Mouse (Mus musculus) cerebellum, postnatal 25 days (tissue): ENCODE results near the gene Olfr1018.

Source experiments
- DNase-seq, 2 experiments: peaks; one replicate each; pipeline ENCODE4 v3.0.0; 2021; ENCODE audit warnings: mixed read lengths in 2 of 2

Olfr1018 gene

DNA sequence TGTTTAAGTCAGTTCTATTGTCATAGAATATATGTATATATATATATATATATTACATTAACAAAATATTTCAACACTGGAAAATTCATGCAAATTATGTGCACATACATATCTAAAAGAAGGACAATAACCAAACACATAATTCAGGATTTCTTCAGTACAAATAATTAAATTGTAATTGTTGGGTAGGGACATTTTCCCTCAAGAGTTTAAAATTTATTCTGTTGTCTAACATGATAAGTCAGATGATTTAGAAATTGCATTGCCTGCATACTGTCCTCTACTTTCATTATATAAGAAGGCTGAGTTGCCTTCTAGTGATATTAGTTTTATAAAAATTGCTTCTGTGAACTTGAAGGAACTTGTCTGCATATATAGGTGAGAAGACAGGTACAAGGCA, at the start of gene Olfr1018:
Gene Olfr1018 (plus strand): TSS at position 301 of the 400 bp plus-strand sequence.
- DNase-seq, result no peak

DNA sequence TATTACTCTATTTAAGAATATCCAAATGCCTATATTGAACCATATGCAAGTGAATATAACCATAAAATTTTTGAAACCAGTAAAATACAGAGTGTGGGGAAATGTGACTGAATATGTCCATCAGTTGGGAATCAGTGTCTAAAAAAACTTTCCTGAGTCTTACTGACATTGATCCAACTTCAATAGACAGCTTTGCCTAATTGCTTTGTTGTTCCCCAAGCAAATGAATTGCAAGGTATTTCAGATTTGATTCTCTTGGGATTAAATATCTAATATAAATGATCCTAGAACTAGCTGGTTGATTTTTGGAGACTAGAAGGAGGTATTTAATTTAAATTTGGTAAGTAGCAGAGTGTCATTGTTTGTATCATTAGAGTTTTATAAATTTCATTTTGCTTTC, 45.9 kb upstream of the Olfr1018 start, which contains the start of gene Olfr1014:
Gene Olfr1014 (plus strand): TSS at position 301 of the 400 bp plus-strand sequence.
- DNase-seq, result no peak

DNA sequence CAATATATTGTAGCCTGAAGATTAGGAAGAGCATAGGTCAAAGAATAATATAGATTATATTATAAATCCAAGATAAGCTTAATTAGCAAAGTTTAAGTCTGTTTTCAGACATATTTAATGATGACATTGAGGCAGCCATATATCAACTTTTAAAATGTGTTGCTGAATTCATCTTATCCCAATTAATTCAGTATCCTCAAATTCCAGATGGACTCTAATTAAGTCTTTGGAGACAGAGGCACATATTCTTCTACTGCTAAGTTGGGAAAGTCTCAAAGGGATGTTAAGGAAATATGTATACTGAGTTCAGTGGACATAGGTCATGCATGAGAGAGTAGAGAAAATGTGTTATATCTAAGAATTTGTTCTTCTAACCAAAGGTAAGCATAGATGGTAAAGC, 36.6 kb upstream of the Olfr1018 start, which contains the start of gene Olfr1015:
Gene Olfr1015 (plus strand): TSS at position 301 of the 400 bp plus-strand sequence.
- no peak for DNase-seq

DNA sequence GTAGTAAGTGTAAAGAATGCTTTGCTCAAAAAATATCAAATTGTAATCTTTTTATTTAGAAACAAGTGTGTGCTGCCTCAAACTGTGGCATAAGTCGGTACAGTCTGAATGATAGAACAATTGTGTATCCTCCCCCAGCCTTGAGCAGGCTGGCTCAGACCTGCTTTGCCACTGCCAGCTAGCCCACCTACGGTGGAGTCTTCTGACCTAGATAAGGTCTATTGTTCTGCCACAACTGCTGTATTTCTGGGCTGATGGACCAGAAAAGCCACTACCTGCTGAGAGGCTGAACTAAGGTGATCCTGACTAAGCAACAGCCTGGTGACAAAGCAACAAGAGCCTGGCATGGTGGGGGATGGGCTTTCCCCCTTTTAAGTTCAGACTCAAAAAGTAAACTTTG, 25.9 kb upstream of the Olfr1018 start:
- DNase-seq, result peak in 1 of 2 experiments; percentile 9

DNA sequence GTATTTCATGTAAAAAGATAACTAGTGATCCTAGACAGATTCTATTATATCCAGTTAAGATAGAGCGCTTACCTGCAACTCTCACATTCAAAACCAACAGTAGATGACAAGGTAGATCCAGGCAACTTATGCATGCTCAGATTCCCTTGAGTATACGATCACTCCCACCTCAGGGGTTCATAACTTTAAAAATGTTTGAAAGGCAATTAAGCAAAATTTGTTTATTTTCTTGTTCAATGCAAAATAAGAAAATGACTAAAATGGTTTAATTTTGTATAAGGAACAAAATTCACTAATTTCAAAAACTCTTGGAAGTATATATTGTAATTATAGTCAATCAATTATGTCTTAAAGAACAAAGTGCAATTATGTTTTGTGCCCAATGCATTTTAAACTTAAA, 15.8 kb upstream of the Olfr1018 start, which contains the start of gene Olfr1016:
Gene Olfr1016 (minus strand): TSS at position 101 of the 400 bp plus-strand sequence.
- DNase-seq, result no peak

DNA sequence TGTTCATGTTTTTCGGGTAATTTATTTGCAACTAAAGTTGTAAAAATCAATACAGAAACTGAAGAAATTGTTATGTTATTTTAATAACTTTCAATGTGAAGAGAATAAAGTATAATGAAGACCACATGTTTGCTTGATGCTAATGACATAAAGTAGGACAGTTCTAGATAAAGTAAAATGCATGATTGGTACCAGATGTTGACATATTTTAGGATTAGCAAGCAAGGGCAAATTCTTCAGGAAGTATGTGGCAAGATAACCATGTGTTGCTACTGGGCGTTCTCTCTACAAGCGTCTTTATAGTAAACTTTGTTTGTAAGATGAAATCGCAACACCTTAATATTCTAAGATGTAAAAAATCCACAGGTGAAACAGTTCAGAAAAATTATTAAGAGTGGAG, 13.8 kb upstream of the Olfr1018 start:
- DNase-seq, result no peak

DNA sequence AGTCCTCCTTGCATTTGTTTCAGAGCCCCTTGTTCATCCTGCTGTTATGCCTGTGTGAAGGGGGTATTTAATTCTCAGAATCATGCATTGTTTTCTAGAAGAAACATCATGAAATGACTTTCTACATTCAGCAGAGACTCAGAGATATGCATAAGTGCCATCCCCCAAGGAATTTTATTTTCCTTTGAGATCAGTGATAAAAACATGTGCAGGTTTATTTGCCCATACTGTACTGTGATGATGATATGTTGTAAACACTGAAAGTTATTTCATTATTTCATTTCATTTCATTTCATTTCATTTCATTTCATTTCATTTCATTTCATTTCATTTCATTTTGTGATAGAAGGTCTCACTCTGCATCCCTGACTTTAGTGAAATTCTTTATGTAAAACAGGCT, 27.1 kb downstream of the Olfr1018 start, which contains the start of gene Olfr1019:
Gene Olfr1019 (minus strand): TSS at position 101 of the 400 bp plus-strand sequence.
- no peak for DNase-seq

DNA sequence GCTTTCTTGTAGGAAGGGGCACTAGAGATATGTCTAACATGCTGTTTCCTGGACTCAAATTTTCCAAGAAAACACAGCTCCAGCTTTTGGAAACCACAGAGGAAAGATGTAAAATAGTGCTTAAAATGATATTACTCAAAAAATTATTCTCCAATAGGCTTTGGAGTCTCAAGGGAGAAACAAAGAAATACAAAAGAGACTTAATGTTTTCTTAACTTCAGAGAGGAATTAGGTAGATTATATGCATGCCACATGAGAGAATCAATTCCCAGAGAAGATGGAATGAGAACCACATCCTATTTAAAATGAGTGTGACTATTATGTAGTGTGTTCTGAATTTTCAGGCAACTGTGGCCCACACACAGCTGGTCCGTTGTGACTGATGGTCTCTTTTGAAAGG, 28.5 kb downstream of the Olfr1018 start, which contains the start of gene Olfr1020:
Gene Olfr1020 (plus strand): TSS at position 301 of the 400 bp plus-strand sequence.
- DNase-seq, result no peak

DNA sequence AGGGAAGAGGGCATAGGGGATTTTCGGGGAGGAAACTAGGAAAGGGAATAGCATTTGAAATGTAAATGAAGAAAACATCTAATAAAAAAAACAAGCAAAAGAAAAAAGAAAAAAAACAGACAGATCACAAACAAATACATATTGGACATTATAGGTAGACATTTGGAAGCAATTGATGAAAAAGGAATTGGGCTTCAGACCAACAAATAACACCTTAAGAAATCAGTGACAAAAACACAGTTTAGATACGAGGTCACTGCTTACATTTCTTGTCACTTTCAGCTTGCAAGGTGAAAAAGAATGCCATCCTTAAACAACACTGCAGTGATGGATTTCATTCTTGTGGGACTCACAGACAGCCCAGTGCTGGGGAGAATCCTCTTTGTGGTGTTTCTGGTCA, 50.0 kb downstream of the Olfr1018 start, which contains the start of gene Olfr1022:
Gene Olfr1022 (plus strand): TSS at position 301 of the 400 bp plus-strand sequence.
- no peak for DNase-seq
